Mouse (Mus musculus) NIH3T3 (cell line): Measurements from ENCODE around the gene Nfatc3.
A peak's percentile ranks its signal among the peaks of the same experiment; 100 is the strongest.

Experiments
- DNase-seq: peaks from one replicate; pipeline ENCODE4 v3.0.0-alpha.2; 2012; ENCODE audit warnings: low read depth

Gene Nfatc3

DNA sequence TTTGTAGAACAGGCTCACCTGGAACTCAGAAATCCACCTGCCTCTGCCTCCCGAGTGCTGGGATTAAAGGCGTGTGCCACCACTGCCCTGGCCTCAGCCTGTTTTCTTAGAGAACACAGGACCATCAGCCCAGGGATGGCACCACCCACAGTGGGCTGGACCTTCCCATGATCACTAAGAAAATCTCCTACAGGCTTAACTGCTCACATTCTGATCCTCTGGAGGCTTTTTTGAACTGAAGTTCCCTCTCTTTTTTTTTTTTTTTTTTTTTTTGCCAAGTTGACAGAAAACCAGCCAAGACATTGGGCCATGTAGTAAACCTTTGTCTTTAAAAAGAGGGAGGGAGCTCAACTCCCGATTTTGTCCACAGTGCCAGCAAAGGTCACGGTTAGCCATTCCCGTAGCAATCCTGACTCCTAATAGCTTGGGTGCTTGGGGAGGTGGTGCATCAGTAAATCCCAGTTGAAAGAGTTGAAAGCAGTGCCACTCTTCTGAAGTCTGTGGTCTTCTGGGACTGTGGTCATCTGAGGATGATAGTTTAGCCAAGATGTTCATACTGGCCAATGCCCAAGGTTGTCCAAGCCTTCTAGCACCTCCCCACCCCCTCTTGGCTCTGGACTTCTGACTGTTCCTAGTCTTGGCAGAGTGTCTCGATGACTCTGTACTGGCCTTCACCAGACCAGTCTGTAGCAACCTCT is 89.4 kb downstream of the Nfatc3 start:
- peak; percentile 95 for DNase-seq

DNA sequence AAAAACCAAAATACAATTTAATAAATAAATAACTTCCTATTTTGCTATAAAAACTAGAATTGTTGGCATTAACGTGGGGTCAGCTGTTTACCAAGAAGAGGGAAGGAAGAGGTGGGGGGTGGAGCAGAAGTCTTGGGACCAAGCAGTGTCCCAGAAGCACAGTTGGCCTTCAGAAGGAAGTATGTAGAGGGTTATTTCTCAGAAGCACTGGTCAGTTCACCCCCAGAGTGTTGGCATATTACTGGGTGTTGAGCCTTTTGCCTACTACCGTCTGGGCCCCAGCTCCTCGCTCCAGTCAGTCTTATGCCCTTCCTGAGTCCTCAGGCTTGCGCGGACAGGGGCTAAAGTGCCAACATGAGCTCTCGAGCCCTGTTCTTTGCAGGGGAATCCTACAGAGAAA is 90.4 kb downstream of the Nfatc3 start:
- no peak for DNase-seq

GRCm38 (mm10) chr8:106149801-106150652 is 91.4 kb downstream of the Nfatc3 start, which contains the start of gene Pla2g15:
TSS of gene Pla2g15 (plus strand) at chr8:106150399.
- peak; percentile 94 for DNase-seq

DNA sequence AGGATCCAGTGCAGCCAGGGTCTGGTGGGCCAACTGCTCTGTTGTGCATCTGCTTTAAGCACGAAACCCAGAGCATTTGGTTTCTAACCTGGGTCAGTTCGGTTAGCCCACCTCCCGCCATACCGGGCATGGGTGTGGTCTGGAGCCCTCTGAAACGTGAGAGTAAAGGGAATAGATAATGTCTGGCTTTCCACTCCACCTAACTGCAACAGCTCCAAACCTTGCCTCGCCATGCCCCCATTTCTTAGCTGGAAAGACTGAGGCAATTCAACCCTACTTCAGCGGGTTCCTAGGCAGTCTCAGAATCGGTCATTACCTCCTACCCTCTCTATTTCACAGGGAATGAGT is 92.0 kb downstream of the Nfatc3 start:
- no peak for DNase-seq

- peak; percentile 51 for DNase-seq
These were observed 92.4 kb downstream of the Nfatc3 start for GRCm38 (mm10) chr8:106151041-106151440.

DNA sequence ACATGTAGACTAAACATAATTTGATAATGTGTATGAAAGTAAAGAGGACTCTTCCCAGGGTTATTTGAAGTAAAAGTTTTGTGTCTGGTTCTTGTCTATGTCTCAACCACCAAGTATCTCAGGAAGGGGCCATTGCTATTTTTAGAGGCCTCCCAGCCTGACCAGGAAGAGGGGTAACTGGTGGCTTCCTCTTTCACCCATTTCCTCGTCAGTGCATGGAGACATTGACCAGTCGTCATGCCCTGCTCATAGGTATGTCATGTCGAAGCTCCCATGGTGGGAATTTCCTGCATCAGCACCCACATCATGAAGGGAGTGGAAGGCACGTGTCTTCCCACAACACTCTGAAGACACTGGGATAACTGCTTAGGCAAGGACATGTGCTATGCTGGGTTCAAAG is 94.2 kb downstream of the Nfatc3 start:
- DNase-seq, result no peak

DNA sequence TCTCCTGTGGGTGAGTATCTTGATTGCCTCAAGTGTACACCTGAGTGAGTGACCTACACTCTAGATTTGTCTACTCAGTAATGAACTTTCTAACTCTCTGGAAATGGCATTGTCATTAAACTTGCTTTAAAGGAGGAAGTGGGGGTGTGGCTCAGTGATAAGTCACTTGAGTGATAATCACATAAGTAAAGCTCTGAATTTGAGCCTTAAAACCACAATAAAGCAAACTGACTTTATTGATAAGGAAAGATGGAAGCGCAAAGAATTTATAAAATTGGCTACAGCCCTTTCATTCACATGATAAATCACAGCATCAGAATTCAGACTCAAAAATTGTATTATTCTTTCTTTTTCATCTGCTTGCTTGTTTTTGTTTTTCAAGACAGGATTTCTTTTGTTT is 98.8 kb downstream of the Nfatc3 start:
- no peak for DNase-seq

- no peak for DNase-seq
These were observed 99.7 kb downstream of the Nfatc3 start for GRCm38 (mm10) chr8:106158381-106158780.

- no peak for DNase-seq
These were observed 101.2 kb downstream of the Nfatc3 start for GRCm38 (mm10) chr8:106159876-106160275.

- DNase-seq, result no peak
These were observed 104.6 kb downstream of the Nfatc3 start for GRCm38 (mm10) chr8:106163251-106163650.

GRCm38 (mm10) chr8:106165460-106165859 is 106.8 kb downstream of the Nfatc3 start:
- DNase-seq, result peak; percentile 89

DNA sequence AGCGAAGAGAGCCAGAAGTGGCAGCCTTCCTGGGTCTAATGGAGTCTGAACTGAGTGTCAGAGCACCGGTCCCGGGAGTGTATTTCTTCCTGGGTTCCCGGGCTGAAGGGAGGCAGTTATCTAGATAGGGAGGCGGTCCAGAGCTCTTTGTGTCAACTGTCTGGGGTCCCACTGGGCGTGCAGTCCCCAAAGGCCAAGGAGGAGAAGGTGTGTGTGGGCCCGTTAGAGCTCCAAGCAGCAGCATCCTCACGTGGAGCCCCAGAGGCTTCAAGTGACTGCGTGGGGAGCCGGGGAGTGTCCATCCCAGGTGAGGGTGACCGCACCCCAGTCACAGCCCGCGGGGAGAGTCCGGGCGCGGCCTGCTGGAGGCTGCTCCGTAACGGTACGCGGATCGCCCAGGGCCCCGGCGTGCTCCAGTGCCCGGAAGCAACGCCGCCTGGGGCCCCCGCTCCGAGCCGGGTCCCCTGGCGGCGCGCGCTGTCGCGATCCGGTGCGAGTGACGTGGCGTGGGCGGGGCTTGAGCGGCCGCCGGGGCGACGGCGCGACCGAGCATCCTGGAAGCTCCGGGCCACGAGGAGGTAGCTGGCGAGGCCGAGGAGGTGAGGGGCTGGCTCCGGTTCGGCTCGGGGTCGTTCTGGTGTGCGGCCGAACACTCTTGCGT is 109.8 kb downstream of the Nfatc3 start, which contains the start of gene Slc7a6:
TSS of gene Slc7a6 (plus strand) at position 502 of the 661 bp plus-strand sequence.
- DNase-seq, result peak; percentile 78

DNA sequence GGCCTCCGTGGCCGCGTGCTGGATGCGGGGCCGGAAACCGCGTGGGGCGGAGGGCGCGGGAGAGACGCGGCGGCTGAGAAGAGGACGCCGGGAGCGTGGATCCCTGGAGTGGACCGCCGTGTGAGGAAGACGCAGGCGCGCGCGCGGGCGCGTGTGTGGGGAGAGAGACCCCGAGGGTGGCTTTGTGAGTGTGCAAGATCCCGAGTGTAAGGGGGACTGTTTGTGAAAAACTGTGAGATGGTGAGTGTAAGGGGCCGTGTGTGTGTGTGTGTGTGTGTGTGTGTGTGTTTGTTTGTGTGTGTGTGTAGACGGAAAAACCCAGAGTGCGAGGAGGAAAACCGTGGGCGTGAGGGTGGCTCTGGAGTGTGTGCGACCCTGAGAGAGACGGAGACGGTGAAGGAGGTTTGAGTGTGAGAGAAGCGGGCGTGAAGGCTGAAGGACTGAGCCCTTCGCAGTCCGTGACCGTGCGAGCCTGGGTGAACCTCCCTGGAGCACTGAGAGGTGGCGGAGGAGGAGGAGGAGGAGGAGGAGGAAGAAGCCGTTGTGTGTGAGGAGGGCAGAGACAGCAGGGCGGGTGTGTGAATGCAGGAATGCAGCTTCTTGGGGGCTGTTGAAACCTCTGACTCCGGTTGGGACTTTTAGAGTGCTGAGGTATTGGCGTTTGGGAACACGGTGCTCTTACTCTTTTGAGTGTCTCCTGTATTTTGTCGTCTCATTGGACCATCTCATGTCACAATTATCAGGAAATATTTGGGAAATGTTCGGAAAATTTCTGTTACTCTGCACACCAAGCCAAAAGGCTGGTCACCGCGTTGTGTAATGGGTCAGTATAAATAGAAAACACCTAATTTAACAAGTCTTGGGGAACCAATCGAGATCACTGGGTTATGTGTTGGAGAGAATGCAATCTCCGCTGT is 110.6 kb downstream of the Nfatc3 start:
- DNase-seq, result peak; percentile 57

DNA sequence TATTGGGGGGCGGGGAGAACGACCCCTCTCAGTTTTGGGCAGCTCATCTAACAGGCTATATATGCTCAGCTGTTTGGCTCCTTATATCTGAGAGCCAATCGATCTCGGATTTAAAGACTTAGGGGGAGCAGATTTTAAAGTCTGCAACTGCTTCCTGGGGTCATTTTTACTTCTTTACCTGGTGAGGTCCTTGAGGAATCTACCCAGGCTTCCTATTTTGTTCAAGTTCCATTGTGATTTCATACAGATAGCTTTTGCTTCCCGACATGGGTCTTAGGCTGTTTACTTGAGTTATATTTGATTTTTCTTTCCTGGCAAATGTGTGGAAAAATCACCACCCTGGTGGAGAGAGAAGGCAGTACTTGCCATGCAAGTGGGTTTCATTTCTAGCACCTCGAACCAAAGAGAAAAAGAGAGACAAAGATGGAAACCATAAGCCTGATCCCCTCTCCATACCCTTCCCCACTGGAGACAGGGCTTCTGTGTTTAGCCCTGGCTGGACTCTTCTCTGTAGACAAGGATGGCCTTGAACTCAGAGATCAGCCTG is 111.4 kb downstream of the Nfatc3 start:
- DNase-seq, result peak; percentile 62

DNA sequence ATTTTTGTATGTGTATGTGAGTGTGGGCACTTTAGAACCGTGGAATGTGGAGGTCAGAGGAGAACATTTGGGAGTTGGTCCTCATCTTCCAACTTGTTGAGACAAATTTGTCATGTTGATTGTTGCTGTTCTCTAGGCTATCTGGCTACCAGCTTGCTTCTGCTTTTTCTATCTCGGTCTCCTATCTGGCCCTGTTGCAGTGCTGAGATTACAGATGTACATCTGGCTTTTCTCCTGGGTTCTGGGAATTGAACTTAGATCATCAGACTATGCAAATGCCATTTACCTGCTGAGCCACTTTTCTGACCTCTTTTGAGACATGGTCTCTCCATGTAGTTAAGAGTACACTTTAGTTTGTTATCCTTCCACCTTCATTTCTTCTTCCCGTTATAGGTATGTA is 114.9 kb downstream of the Nfatc3 start:
- no peak for DNase-seq

DNA sequence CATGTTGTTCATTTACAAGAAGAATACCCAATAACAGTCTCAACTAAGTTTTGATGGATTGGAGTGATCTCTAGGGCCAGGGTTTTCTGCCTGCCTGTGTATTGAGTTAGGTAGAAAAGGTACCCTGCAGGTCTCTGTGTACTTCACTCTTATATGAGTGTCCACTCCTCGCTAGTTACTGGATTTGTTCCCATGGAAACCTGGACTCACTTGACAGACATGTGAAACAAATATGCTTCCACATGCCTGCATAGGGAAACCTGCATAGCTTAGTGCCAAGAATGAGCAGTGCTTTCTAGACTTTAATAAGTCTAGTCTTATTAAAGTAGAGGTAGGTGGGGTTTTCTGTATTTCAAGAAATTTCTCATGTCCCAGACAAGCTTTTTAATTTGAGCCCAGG is 118.3 kb downstream of the Nfatc3 start:
- DNase-seq, result no peak

- no peak for DNase-seq
These were observed 119.0 kb downstream of the Nfatc3 start for GRCm38 (mm10) chr8:106177594-106177993.

- DNase-seq, result no peak
These were observed 119.8 kb downstream of the Nfatc3 start for GRCm38 (mm10) chr8:106178428-106178827.
